Mouse (Mus musculus) forebrain, postnatal 0 days (tissue): ENCODE measurements at regions not wholly inside any gene's neighbourhood (a gene's known extent, or its start where the extent isn't known, plus 50 kb on each side); places are given as distances from the start of the nearest gene placed in this dataset.

ENCODE experiments used
- ATAC-seq: fragments of 200-750 bp; cut with Nextera tagmentation; 2 replicates; pipeline ENCODE4 v1.8.0; 2017; ENCODE audit warnings: mild to moderate bottlenecking, moderate library complexity
- DNase-seq: peaks from one replicate; pipeline ENCODE4 v3.0.0-alpha.2; 2015
- H3K27ac ChIP-seq: fragments of 300-500 bp; sonication (generic); 2 replicates; pipeline ENCODE4 v1.5.1; 2014; ENCODE audit warnings: low read depth, mild to moderate bottlenecking, antibody characterized with exemption, low read length, moderate library complexity, mixed read lengths
- H3K27me3 ChIP-seq: fragments of 300-500 bp; sonication (generic); 2 replicates; pipeline ENCODE4 v1.6.1; 2014; ENCODE audit warnings: mild to moderate bottlenecking, low read length, mixed read lengths; ENCODE audit not compliant: insufficient read depth
- H3K36me3 ChIP-seq: fragments of 300-500 bp; sonication (generic); 2 replicates; pipeline ENCODE4 v1.6.1; 2014; ENCODE audit warnings: mild to moderate bottlenecking, moderate library complexity; ENCODE audit not compliant: insufficient read depth
- H3K4me1 ChIP-seq: fragments of 300-500 bp; sonication (generic); 2 replicates; pipeline ENCODE4 v1.6.1; 2014; ENCODE audit warnings: antibody characterized with exemption; ENCODE audit not compliant: insufficient read depth
- H3K4me2 ChIP-seq: fragments of 300-500 bp; sonication (generic); 2 replicates; pipeline ENCODE4 v1.6.1; 2014; ENCODE audit warnings: low read depth, mild to moderate bottlenecking, moderate library complexity
- H3K4me3 ChIP-seq: fragments of 300-500 bp; sonication (generic); 2 replicates; pipeline ENCODE4 v1.5.1; 2014; ENCODE audit warnings: low read depth, low read length, mixed read lengths
- H3K9ac ChIP-seq: fragments of 300-500 bp; sonication (generic); 2 replicates; pipeline ENCODE4 v1.6.1; 2014; ENCODE audit warnings: mild to moderate bottlenecking
- H3K9me3 ChIP-seq: fragments of 300-500 bp; sonication (generic); 2 replicates; pipeline ENCODE4 v1.6.1; 2016; ENCODE audit warnings: low read length
- CTCF ChIP-seq: sonication (generic); IDR thresholded peaks from 2 replicates; pipeline ENCODE4 v1.5.1; 2016; ENCODE audit warnings: antibody characterized with exemption, control low read depth, low read depth
- WGBS: fragments of 180-500 bp; shearing (Covaris S2); extraction: QIAGEN DNeasy Blood & Tissue Kit; methylation state at CpG from one replicate; pipeline ENCODE4 v1.1.7; 2014; 5-methylcytosine and 5-hydroxymethylcytosine counted together

- no peak overlapping the region for H3K4me2 ChIP-seq
- TF ChIP-seq CTCF: no peak
- no peaks in the 10 kb centered on the region for H3K9me3 ChIP-seq
- DNase-seq: no peak
- 87% methylated on average over 3 of the region's 3 CpGs for WGBS
- no peak for ATAC-seq
- H3K9ac ChIP-seq: no peak overlapping the region
- H3K27me3 ChIP-seq: no peaks in the 10 kb centered on the region
- H3K4me1 ChIP-seq: no peaks in the 10 kb centered on the region
- no peak overlapping the region for H3K27ac ChIP-seq
- no peaks in the 10 kb centered on the region for H3K36me3 ChIP-seq
- no peak overlapping the region for H3K4me3 ChIP-seq
Observed at GRCm38 (mm10) chr10:9111051-9111450, 225.2 kb upstream of the Sash1 start.

- Histone ChIP-seq H3K4me1 (no peaks in the 10 kb centered on the region), H3K4me3 (no peak overlapping the region), H3K27ac (no peak overlapping the region), H3K4me2 (no peak overlapping the region), H3K27me3 (no peaks in the 10 kb centered on the region), H3K9ac (no peak overlapping the region), H3K36me3 (no peaks in the 10 kb centered on the region), H3K9me3 (no peaks in the 10 kb centered on the region)
- no peak for TF ChIP-seq CTCF
- no peak for DNase-seq
- ATAC-seq: no peak
- 94% methylated on average over 2 of the region's 2 CpGs for WGBS
Observed at GRCm38 (mm10) chr10:9096207-9096606, 210.3 kb upstream of the Sash1 start.

- H3K27ac ChIP-seq: no peak overlapping the region
- no peak overlapping the region for H3K4me2 ChIP-seq
- H3K4me3 ChIP-seq: no peak overlapping the region
- H3K9ac ChIP-seq: no peak overlapping the region
- no peaks in the 10 kb centered on the region for H3K27me3 ChIP-seq
- TF ChIP-seq CTCF: no peak
- no peaks in the 10 kb centered on the region for H3K9me3 ChIP-seq
- ATAC-seq: no peak
- DNase-seq: no peak
- no peaks in the 10 kb centered on the region for H3K4me1 ChIP-seq
- WGBS: 82% methylated on average over 6 of the region's 6 CpGs
- H3K36me3 ChIP-seq: no peaks in the 10 kb centered on the region
Observed at GRCm38 (mm10) chr10:9095163-9095562, 209.3 kb upstream of the Sash1 start.

- Histone ChIP-seq H3K4me2 (no peak overlapping the region), H3K4me1 (no peaks in the 10 kb centered on the region), H3K9me3 (no peaks in the 10 kb centered on the region), H3K36me3 (no peaks in the 10 kb centered on the region), H3K27me3 (no peaks in the 10 kb centered on the region), H3K27ac (no peak overlapping the region), H3K9ac (no peak overlapping the region), H3K4me3 (no peak overlapping the region)
- DNase-seq (peak; percentile 39), ATAC-seq (peak; percentile 53)
- no peak for TF ChIP-seq CTCF
- 27% methylated on average over 10 of the region's 10 CpGs for WGBS
Observed at GRCm38 (mm10) chr10:9092237-9092885, 206.5 kb upstream of the Sash1 start.

GRCm38 (mm10) chr10:9090961-9091360, 205.1 kb upstream of the Sash1 start:
- H3K36me3 ChIP-seq: no peaks in the 10 kb centered on the region
- ATAC-seq: no peak
- no peak for TF ChIP-seq CTCF
- no peaks in the 10 kb centered on the region for H3K27me3 ChIP-seq
- no peaks in the 10 kb centered on the region for H3K9me3 ChIP-seq
- DNase-seq: no peak
- 92% methylated on average over 6 of the region's 6 CpGs for whole genome bisulfite sequencing
- H3K9ac ChIP-seq: no peak overlapping the region
- no peak overlapping the region for H3K27ac ChIP-seq
- no peak overlapping the region for H3K4me2 ChIP-seq
- H3K4me1 ChIP-seq: no peaks in the 10 kb centered on the region
- H3K4me3 ChIP-seq: no peak overlapping the region

- WGBS: 91% methylated on average over 3 of the region's 3 CpGs
- ATAC-seq (no peak), DNase-seq (no peak)
Observed at GRCm38 (mm10) chr10:9087871-9088270, 202.0 kb upstream of the Sash1 start.

GRCm38 (mm10) chr10:9087171-9087570, 201.3 kb upstream of the Sash1 start:
- Histone ChIP-seq H3K27ac (no peak overlapping the region), H3K9me3 (no peaks in the 10 kb centered on the region), H3K9ac (no peak overlapping the region), H3K4me3 (no peak overlapping the region), H3K27me3 (no peaks in the 10 kb centered on the region), H3K4me1 (no peaks in the 10 kb centered on the region), H3K4me2 (no peak overlapping the region), H3K36me3 (no peaks in the 10 kb centered on the region)
- ATAC-seq (no peak), DNase-seq (no peak)
- WGBS: 71% methylated on average over 3 of the region's 3 CpGs
- no peak for TF ChIP-seq CTCF

More at GRCm38 (mm10) chr10:9087871-9088270, 202.0 kb upstream of the Sash1 start:
- H3K27ac ChIP-seq: no peak overlapping the region
- no peak overlapping the region for H3K4me2 ChIP-seq
- H3K27me3 ChIP-seq: no peaks in the 10 kb centered on the region
- no peaks in the 10 kb centered on the region for H3K36me3 ChIP-seq
- no peak overlapping the region for H3K4me3 ChIP-seq
- TF ChIP-seq CTCF: peak; percentile 29
- H3K9me3 ChIP-seq: no peaks in the 10 kb centered on the region
- H3K9ac ChIP-seq: no peak overlapping the region
- H3K4me1 ChIP-seq: no peaks in the 10 kb centered on the region
